Mouse (Mus musculus): ENCODE results near the gene Sult1c2. TPM values are rescaled to one million over a fixed set of nuclear protein-coding genes. Genes with fewer than 3 reads are reported as not detected.

Sult1c2 gene
- polyA plus RNA-seq (2012; rRNA removed), result not detected in 2 replicates

DNA sequence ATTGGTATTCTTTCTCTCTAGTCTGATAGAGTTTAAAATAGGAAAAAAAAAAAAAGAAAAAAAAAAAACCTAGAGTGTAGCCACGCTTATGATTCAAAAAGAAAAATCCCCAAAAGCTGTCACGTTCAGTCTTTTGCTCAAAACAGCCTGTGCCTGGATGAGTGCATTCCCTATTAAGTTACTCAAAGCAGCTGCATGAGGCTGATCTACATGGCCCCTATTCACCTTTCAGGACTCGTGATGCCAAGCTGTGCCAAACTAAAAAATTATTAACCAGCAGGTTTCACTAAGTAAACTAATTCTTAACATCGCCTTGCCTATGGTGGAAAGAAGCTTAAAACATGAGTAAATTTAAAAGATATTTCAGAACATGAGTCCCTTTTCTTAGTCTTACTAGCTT, at the start of gene Sult1c2:
Gene Sult1c2 (minus strand): TSS at position 134 of the 400 bp plus-strand sequence.

Other genes starting within 250 kb of the Sult1c2 start
- gene Sgo1, start 157.0 kb downstream of the Sult1c2 start, polyA plus RNA-seq (2012; rRNA removed), result 9.0 and 12.2 TPM in 2 replicates
- not detected in 2 replicates for gene Sult1c1, start 144.3 kb upstream of the Sult1c2 start, polyA plus RNA-seq (2012; rRNA removed)